In genomic region chr1:36914455-36915199, GRCm38 (mm10) we compare ENCODE assay signal across 10 mouse cellular contexts. TPM values are rescaled to one million over a fixed set of nuclear protein-coding genes. Genes with fewer than 3 reads are reported as not detected.
DNase-seq lines count a peak whose midpoint lies in the region; ATAC-seq lines count a peak whose summit lies in the region.
"Had no signal": no experiment of that assay in that cellular context is flagged by ENCODE, and none has a peak within 500 bp of the region (broad histone marks: within the 10 kb centered on the region; RNA-seq: fewer than 3 reads in every experiment).

No protein-coding gene starts in this region.

- H3K9ac ChIP-seq in embryonic facial prominence, embryonic 14.5 days (ENCODE audit: low read depth, low read length), result no peak overlapping the region

- H3K4me1 ChIP-seq in embryonic facial prominence, embryonic 14.5 days (ENCODE audit: control insufficient read depth, insufficient read depth, low read length), result peaks cover 16% of the 10 kb centered on the region

- 19% methylated on average over 7 of the region's 7 CpGs for WGBS in embryonic facial prominence, embryonic 14.5 days

- DNase-seq in adrenal gland, postnatal 10 days, result peak; percentile 50
- DNase-seq in adrenal gland, postnatal 4 days (ENCODE audit: low spot score in 2 of 2), result no peak
- DNase-seq in 416B (ENCODE audit: low read depth), result peak; percentile 68
- DNase-seq in embryonic facial prominence, embryonic 14.5 days (ENCODE audit: low spot score), result peak; percentile 66
- peak; percentile 81 for DNase-seq in kidney, postnatal 14 days
- no peak for DNase-seq in left cerebral cortex, postnatal 14 days (ENCODE audit: low spot score in 2 of 2)
- DNase-seq in left cerebral cortex, adult 9 months (ENCODE audit: low spot score in 2 of 2), result no peak
- no peak for DNase-seq in spleen, adult 18-20 months
- DNase-seq: thymus, postnatal 36 days had no signal

- intact Hi-C loops in left cerebral cortex, postnatal 14 days (cut with DNase I), result no loop called here

- no peak overlapping the region for H3K27ac ChIP-seq in embryonic facial prominence, embryonic 14.5 days (replicated peaks; ENCODE audit: low read depth, low read length)

- no peaks in the 10 kb centered on the region for H3K9me3 ChIP-seq in embryonic facial prominence, embryonic 14.5 days (ENCODE audit: control insufficient read depth, low read length)

- no peaks in the 10 kb centered on the region for H3K36me3 ChIP-seq in embryonic facial prominence, embryonic 14.5 days (ENCODE audit: control insufficient read depth, insufficient read depth, low read length)

- no peaks in the 10 kb centered on the region for H3K27me3 ChIP-seq in embryonic facial prominence, embryonic 14.5 days (replicated peaks; ENCODE audit: control insufficient read depth, insufficient read depth, low read length)

- no peak overlapping the region for H3K4me3 ChIP-seq in embryonic facial prominence, embryonic 14.5 days (ENCODE audit: low read depth, low read length)

- no peak for ATAC-seq in embryonic facial prominence, embryonic 14.5 days (ENCODE audit: low read depth)
- ATAC-seq: hindbrain, embryonic 16.5 days had no signal

- H3K4me2 ChIP-seq in embryonic facial prominence, embryonic 14.5 days (ENCODE audit: low read depth, low read length), result no peak overlapping the region

RNA-seq across cellular contexts. Expression of gene Tmem131, which starts 28.8 kb away (rescaled TPM):
- total RNA-seq in adrenal gland, postnatal 10 days (2021), result 10 to 100 TPM; 39.3 to 48.0 TPM
- 10 to 100 TPM; 48.9 to 52.5 TPM for total RNA-seq in adrenal gland, postnatal 4 days (2021)
- 21.3 and 22.4 TPM in 2 replicates for polyA plus RNA-seq in embryonic facial prominence, embryonic 14.5 days (2014; fragmentation: Nextera tagmentation; extraction: Ambion mirVana)
- total RNA-seq in left cerebral cortex, postnatal 14 days (2021), result 10 to 100 TPM; 57.2 to 60.2 TPM

Comparison
In these comparisons a context has a peak if more than half of its experiments do, and no peak if none do; other contexts are left out.
1. DNase-seq: peak in adrenal gland, postnatal 10 days (single experiment), 416B (single experiment), embryonic facial prominence, embryonic 14.5 days (single experiment) and kidney, postnatal 14 days (single experiment); none in adrenal gland, postnatal 4 days (0 of 2), left cerebral cortex, postnatal 14 days (0 of 2), left cerebral cortex, adult 9 months (0 of 2) and spleen, adult 18-20 months (0 of 2).